Mouse (Mus musculus): ENCODE data around the gene Cfap97. TPM values are rescaled to one million over a fixed set of nuclear protein-coding genes. Genes with fewer than 3 reads are reported as not detected.

Cfap97 gene
- polyA plus RNA-seq, 1 experiment from 2014 or later = 27.4 TPM

- Histone ChIP-seq H3K36me3 (no peaks in the 10 kb centered on the region), H3K9me3 (no peaks in the 10 kb centered on the region), H3K27me3 (replicated peaks) (no peaks in the 10 kb centered on the region), H3K4me1 (no peaks in the 10 kb centered on the region), H3K4me3 (replicated peaks) (no peak overlapping the region), H3K27ac (no peak overlapping the region), H3K4me2 (no peak overlapping the region), H3K9ac (no peak overlapping the region)
- 81% methylated on average over 9 of the region's 9 CpGs for WGBS
- no peak for ATAC-seq (ENCODE audit: insufficient read depth, low FRiP score, low read depth)
Observed at GRCm38 (mm10) chr8:46140376-46141120, 11.0 kb upstream of the Cfap97 start.

- no peak overlapping the region for H3K4me3 ChIP-seq (replicated peaks)
- no peaks in the 10 kb centered on the region for H3K27me3 ChIP-seq (replicated peaks)
- H3K4me1 ChIP-seq = no peaks in the 10 kb centered on the region
- no peak overlapping the region for H3K27ac ChIP-seq
- H3K4me2 ChIP-seq = no peak overlapping the region
- WGBS = 88% methylated on average over 3 of the region's 3 CpGs
- no peaks in the 10 kb centered on the region for H3K36me3 ChIP-seq
- no peak overlapping the region for H3K9ac ChIP-seq
- no peaks in the 10 kb centered on the region for H3K9me3 ChIP-seq
- no peak for ATAC-seq (ENCODE audit: insufficient read depth, low FRiP score, low read depth)
Observed at GRCm38 (mm10) chr8:46141688-46142087, 9.9 kb upstream of the Cfap97 start.

- Histone ChIP-seq H3K27ac (no peak overlapping the region), H3K36me3 (no peaks in the 10 kb centered on the region), H3K27me3 (replicated peaks) (no peaks in the 10 kb centered on the region), H3K9ac (no peak overlapping the region), H3K9me3 (no peaks in the 10 kb centered on the region), H3K4me2 (no peak overlapping the region), H3K4me3 (replicated peaks) (no peak overlapping the region), H3K4me1 (no peaks in the 10 kb centered on the region)
- ATAC-seq (ENCODE audit: insufficient read depth, low FRiP score, low read depth) = no peak
- 89% methylated on average over 4 of the region's 4 CpGs for WGBS
Observed at GRCm38 (mm10) chr8:46142498-46143081, 9.0 kb upstream of the Cfap97 start.

- 50% methylated on average over 5 of the region's 5 CpGs for WGBS
- Histone ChIP-seq H3K36me3 (no peaks in the 10 kb centered on the region), H3K9me3 (no peaks in the 10 kb centered on the region), H3K27me3 (replicated peaks) (no peaks in the 10 kb centered on the region), H3K9ac (no peak overlapping the region), H3K4me1 (no peaks in the 10 kb centered on the region), H3K4me3 (replicated peaks) (no peak overlapping the region), H3K27ac (no peak overlapping the region), H3K4me2 (no peak overlapping the region)
- ATAC-seq (ENCODE audit: insufficient read depth, low FRiP score, low read depth) = no peak
Observed at GRCm38 (mm10) chr8:46143470-46143869, 8.1 kb upstream of the Cfap97 start.

GRCm38 (mm10) chr8:46143924-46144323 is 7.6 kb upstream of the Cfap97 start:
- Histone ChIP-seq H3K27me3 (replicated peaks) (no peaks in the 10 kb centered on the region), H3K4me2 (no peak overlapping the region), H3K4me3 (replicated peaks) (no peak overlapping the region), H3K4me1 (no peaks in the 10 kb centered on the region), H3K27ac (no peak overlapping the region), H3K36me3 (no peaks in the 10 kb centered on the region), H3K9me3 (no peaks in the 10 kb centered on the region), H3K9ac (no peak overlapping the region)
- ATAC-seq (ENCODE audit: insufficient read depth, low FRiP score, low read depth) = no peak
- 27% methylated on average over 1 of the region's 1 CpGs for WGBS

- 44% methylated on average over 3 of the region's 3 CpGs for WGBS
- H3K9me3 ChIP-seq = no peaks in the 10 kb centered on the region
Observed at GRCm38 (mm10) chr8:46146173-46146572, 5.4 kb upstream of the Cfap97 start.

GRCm38 (mm10) chr8:46149306-46149705 is 2.3 kb upstream of the Cfap97 start:
- Histone ChIP-seq H3K36me3 (no peaks in the 10 kb centered on the region), H3K9ac (no peak overlapping the region), H3K4me1 (peaks cover 9% of the 10 kb centered on the region; the same call in 1 of the 2 replicates), H3K4me2 (no peak overlapping the region), H3K4me3 (replicated peaks) (no peak overlapping the region), H3K27me3 (replicated peaks) (no peaks in the 10 kb centered on the region), H3K9me3 (no peaks in the 10 kb centered on the region), H3K27ac (no peak overlapping the region)
- WGBS = 80% methylated on average over 6 of the region's 6 CpGs
- ATAC-seq (ENCODE audit: insufficient read depth, low FRiP score, low read depth) = no peak

More at GRCm38 (mm10) chr8:46146173-46146572, 5.4 kb upstream of the Cfap97 start:
- Histone ChIP-seq H3K4me3 (replicated peaks) (no peak overlapping the region), H3K4me1 (peaks cover 5% of the 10 kb centered on the region; the same call in 1 of the 2 replicates), H3K9ac (no peak overlapping the region), H3K36me3 (no peaks in the 10 kb centered on the region), H3K27ac (no peak overlapping the region), H3K27me3 (replicated peaks) (no peaks in the 10 kb centered on the region), H3K4me2 (no peak overlapping the region)
- no peak for ATAC-seq (ENCODE audit: insufficient read depth, low FRiP score, low read depth)

- WGBS = 76% methylated on average over 9 of the region's 9 CpGs
- no peaks in the 10 kb centered on the region for H3K36me3 ChIP-seq
- no peaks in the 10 kb centered on the region for H3K9me3 ChIP-seq
- H3K27ac ChIP-seq = no peak overlapping the region
- H3K27me3 ChIP-seq (replicated peaks) = no peaks in the 10 kb centered on the region
- peaks cover 9% of the 10 kb centered on the region; the same call in 1 of the 2 replicates for H3K4me1 ChIP-seq
- H3K4me2 ChIP-seq = no peak overlapping the region
- no peak for ATAC-seq (ENCODE audit: insufficient read depth, low FRiP score, low read depth)
- H3K4me3 ChIP-seq (replicated peaks) = no peak overlapping the region
- no peak overlapping the region for H3K9ac ChIP-seq
Observed at GRCm38 (mm10) chr8:46149782-46150181, 1.8 kb upstream of the Cfap97 start.

- WGBS = 3% methylated on average over 58 of the region's 103 CpGs
- Histone ChIP-seq H3K9me3 (no peaks in the 10 kb centered on the region), H3K4me1 (peaks cover 9% of the 10 kb centered on the region; the same call in 1 of the 2 replicates), H3K27ac (no peak within 1 kb of the TSS), H3K36me3 (no peaks in the 10 kb centered on the region), H3K4me3 (replicated peaks) (peak within 1 kb of the TSS; percentile 80), H3K4me2 (peak within 1 kb of the TSS; percentile 97), H3K9ac (peak within 1 kb of the TSS; percentile 58), H3K27me3 (replicated peaks) (no peaks in the 10 kb centered on the region)
- ATAC-seq (ENCODE audit: insufficient read depth, low FRiP score, low read depth) = peak; percentile 88
Observed at GRCm38 (mm10) chr8:46152064-46153031, 777 bp downstream of the Cfap97 start, which contains the start of gene Snx25. TSS of gene Snx25 (minus strand) at chr8:46152159.

- H3K4me3 ChIP-seq (replicated peaks) = peak overlapping the region; percentile 80
- no peak overlapping the region for H3K9ac ChIP-seq
- H3K4me2 ChIP-seq = peak overlapping the region; percentile 97
- ATAC-seq (ENCODE audit: insufficient read depth, low FRiP score, low read depth) = no peak
- no peaks in the 10 kb centered on the region for H3K9me3 ChIP-seq
- no peaks in the 10 kb centered on the region for H3K36me3 ChIP-seq
- H3K27me3 ChIP-seq (replicated peaks) = no peaks in the 10 kb centered on the region
- H3K27ac ChIP-seq = no peak overlapping the region
- 32% methylated on average over 2 of the region's 2 CpGs for WGBS
- H3K4me1 ChIP-seq = peaks cover 9% of the 10 kb centered on the region; the same call in 1 of the 2 replicates
Observed at GRCm38 (mm10) chr8:46153042-46153441, 1.5 kb downstream of the Cfap97 start.

GRCm38 (mm10) chr8:46162953-46163869 is 11.6 kb downstream of the Cfap97 start:
- 1% methylated on average over 71 of the region's 77 CpGs for WGBS
- H3K4me1 ChIP-seq = peaks cover 9% of the 10 kb centered on the region; the same call in 1 of the 2 replicates
- peak overlapping the region; percentile 84 for H3K4me3 ChIP-seq (replicated peaks)
- H3K4me2 ChIP-seq = peak overlapping the region; percentile 81
- no peaks in the 10 kb centered on the region for H3K9me3 ChIP-seq
- peak overlapping the region; percentile 84 for H3K27ac ChIP-seq
- H3K27me3 ChIP-seq (replicated peaks) = no peaks in the 10 kb centered on the region
- H3K36me3 ChIP-seq = no peaks in the 10 kb centered on the region
- H3K9ac ChIP-seq = peak overlapping the region; percentile 83
- peak; percentile 98 for ATAC-seq (ENCODE audit: insufficient read depth, low FRiP score, low read depth)
